ENCODE assay signal across 26 mouse cellular contexts in the genomic region with DNA sequence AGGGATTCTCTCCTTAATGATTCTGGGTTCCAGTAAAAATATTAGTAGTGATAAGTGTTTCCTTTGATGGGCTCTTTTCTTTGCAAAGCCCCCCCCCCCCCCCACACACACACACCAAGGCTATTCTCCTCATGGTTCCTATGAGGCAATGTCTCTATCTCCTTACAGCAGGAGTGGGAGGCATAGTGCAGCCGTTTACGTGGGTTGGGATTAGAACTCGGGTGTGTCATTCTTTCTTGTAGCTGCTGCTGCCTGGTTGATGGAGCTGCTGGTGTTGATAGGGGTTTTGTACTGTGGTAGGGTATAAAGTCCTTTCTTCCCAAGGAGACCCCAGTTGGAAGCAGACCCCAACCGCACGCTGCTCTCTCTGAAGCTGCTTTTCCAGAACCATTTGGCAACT.
"Had no signal": no experiment of that assay in that cellular context is flagged by ENCODE, and none has a peak within 500 bp of the region (broad histone marks: within the 10 kb centered on the region; RNA-seq: fewer than 3 reads in every experiment).

No protein-coding gene starts in this region.

- ATAC-seq: forebrain, postnatal 0 days; hindbrain, postnatal 0 days; intestine, embryonic 16.5 days; liver, embryonic 12.5 days had no signal

- H3K4me3 ChIP-seq: heart, adult 2 months; heart, embryonic 13.5 days; heart, embryonic 15.5 days; hindbrain, embryonic 13.5 days; hindbrain, embryonic 15.5 days; kidney, embryonic 15.5 days; limb, embryonic 13.5 days; limb, embryonic 15.5 days; liver, embryonic 12.5 days had no signal

- H3K27ac ChIP-seq: heart, adult 2 months; heart, embryonic 13.5 days; heart, embryonic 15.5 days; hindbrain, embryonic 13.5 days; hindbrain, embryonic 15.5 days; hindbrain, postnatal 0 days; kidney, embryonic 15.5 days; kidney, postnatal 0 days; limb, embryonic 13.5 days; limb, embryonic 15.5 days; liver, embryonic 12.5 days had no signal

- DNase-seq: forebrain, postnatal 0 days; gastrocnemius, postnatal 14 days; gastrocnemius, postnatal 36 days; heart, adult 11 months; heart, adult 2 months; heart, postnatal 14 days; heart, postnatal 36 days; kidney, adult 11 months; kidney, adult 2 months; kidney, adult 9 months; kidney, postnatal 14 days; kidney, postnatal 36 days; layer of hippocampus, adult 9-11 months; layer of hippocampus, postnatal 36 days; left cerebral cortex, postnatal 4 days had no signal
